Mouse (Mus musculus): ENCODE measurements around the gene D030056L22Rik. TPM values are rescaled to one million over a fixed set of nuclear protein-coding genes. Genes with fewer than 3 reads are reported as not detected.

The D030056L22Rik gene
- polyA plus RNA-seq (2016; fragmentation: Nextera tagmentation; extraction: Ambion mirVana), result 49.6 and 50.8 TPM in 2 replicates

DNA sequence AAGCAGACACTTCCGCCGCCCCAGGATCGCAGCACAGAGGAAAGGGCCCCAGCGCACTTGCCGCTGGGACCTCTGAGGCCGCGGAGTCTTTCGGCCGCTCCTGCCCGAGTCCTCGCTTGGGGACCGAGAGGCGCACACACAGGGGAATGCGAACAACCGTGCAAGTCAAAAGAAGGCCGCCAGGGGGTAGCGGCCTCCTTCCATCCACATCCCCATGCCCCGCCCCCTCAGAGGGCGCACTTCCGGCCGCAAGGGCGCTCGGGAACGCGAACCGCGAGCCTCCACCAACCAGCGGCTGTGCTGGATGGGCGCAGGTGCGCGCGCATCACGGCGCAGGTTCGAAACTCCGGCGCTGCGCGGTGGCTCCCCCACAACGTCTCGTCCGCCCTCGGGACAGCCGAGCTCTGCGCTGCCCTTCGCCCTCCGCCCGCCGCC is at the start of gene D030056L22Rik:
Gene D030056L22Rik (plus strand): TSS at position 328 of the 435 bp plus-strand sequence.
- WGBS, result under 1% methylated on average over 49 of the region's 49 CpGs

DNA sequence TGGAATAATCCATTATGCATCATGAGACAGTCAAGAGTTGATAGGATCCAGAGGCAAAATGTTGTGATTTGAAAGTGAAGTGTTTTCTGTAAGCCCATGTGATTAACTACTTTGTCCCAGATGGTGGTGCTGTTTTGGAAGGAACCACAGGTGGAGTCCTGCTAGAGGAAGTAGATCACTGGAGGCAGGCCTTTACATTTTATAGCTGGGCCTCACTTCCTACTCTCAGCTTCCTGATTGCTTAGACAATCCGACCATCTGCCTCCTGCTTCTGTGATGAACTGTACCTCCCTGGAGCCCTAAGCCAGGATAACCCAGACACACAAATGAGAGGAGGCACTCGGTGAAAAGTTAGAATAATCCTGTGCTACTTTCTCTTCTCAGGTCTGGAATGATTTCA is 49.1 kb upstream of the D030056L22Rik start:
- no peaks in the 10 kb centered on the region for H3K9me3 ChIP-seq (replicated peaks)
- no peak overlapping the region for H3K4me3 ChIP-seq
- no peaks in the 10 kb centered on the region for H3K27me3 ChIP-seq (ENCODE audit: low read depth, poor library complexity, severe bottlenecking)
- no peaks in the 10 kb centered on the region for H3K4me1 ChIP-seq
- WGBS, result 81% methylated on average over 2 of the region's 2 CpGs
- no peaks in the 10 kb centered on the region for H3K36me3 ChIP-seq
- DNase-seq (ENCODE audit: low spot score), result no peak
- H3K27ac ChIP-seq (replicated peaks), result no peak overlapping the region

More for the DNA sequence above, at the start of gene D030056L22Rik:
- peaks cover 11% of the 10 kb centered on the region for H3K36me3 ChIP-seq
- peak; percentile 98 for DNase-seq (ENCODE audit: low spot score)
- H3K27ac ChIP-seq (replicated peaks), result peak within 1 kb of the TSS; percentile 93
- no peaks in the 10 kb centered on the region for H3K9me3 ChIP-seq (replicated peaks)
- H3K4me3 ChIP-seq, result peak within 1 kb of the TSS; percentile 84
- H3K4me1 ChIP-seq, result peaks cover 27% of the 10 kb centered on the region
- no peaks in the 10 kb centered on the region for H3K27me3 ChIP-seq (ENCODE audit: low read depth, poor library complexity, severe bottlenecking)

DNA sequence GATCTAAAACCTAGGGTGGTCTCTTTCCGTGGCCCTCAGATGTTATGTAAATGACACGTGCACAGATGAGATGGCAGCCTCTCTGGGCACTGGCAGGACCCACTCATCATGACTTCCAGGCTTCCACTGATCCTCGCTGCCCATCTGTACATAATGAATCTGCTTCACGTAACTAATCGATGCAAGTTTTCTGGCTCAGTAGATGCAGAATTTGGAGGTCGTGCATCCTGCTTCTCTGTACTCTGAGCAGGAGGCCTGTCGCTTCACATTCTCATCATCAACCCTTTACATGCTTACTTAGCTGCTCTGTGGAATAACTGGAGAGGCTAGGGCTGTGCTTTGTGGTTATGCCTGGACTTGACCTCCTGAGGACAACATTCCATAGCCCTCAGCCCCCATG is 46.0 kb upstream of the D030056L22Rik start:
- no peaks in the 10 kb centered on the region for H3K9me3 ChIP-seq (replicated peaks)
- peaks cover 13% of the 10 kb centered on the region for H3K4me1 ChIP-seq
- no peak overlapping the region for H3K27ac ChIP-seq (replicated peaks)
- H3K36me3 ChIP-seq, result no peaks in the 10 kb centered on the region
- no peak for DNase-seq (ENCODE audit: low spot score)
- H3K27me3 ChIP-seq (ENCODE audit: low read depth, poor library complexity, severe bottlenecking), result no peaks in the 10 kb centered on the region
- H3K4me3 ChIP-seq, result no peak overlapping the region
- WGBS, result 75% methylated on average over 7 of the region's 7 CpGs

DNA sequence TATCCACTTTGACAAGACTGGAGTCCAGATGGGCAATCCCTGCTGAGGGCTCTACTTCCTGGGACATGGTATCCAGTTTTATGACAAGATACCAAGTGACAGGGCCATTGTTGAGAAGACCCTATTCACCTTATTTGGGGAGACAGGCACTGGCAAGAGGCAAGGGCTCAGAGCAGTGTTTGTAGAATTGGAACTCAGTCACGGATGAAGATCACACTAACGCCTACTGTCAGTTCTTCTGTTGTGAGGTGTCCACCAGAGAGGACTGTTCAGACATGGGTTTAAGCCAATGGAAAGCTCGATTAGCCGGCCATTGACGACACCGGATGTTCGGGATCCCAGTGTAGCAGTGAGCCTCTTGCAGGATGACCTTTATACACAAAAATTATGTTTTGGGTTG is 43.4 kb upstream of the D030056L22Rik start:
- Histone ChIP-seq H3K4me3 (no peak overlapping the region), H3K27ac (replicated peaks) (peak overlapping the region; percentile 61; the same call in 1 of the 2 replicates), H3K4me1 (peaks cover 30% of the 10 kb centered on the region)

DNA sequence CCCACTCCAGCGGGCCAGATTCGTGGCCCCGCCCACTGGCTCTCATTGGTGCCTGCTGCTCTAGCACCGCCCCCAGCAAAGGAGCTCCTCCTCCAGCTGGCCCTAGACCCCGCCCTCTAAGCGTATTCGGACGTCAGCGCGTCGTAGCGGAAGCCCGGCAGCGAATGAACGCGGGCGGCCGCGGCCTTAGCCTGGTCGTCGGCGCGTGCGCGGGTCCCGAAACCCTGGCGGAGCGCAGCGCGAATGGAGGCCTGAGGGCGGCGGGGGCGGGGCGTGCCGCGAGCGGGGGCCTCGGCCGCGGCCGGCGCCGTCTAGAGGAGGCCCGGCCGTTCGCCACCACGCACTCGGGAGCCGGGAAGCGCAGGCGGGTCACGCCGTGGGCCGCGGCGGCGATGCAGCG is 42.4 kb upstream of the D030056L22Rik start, which contains the start of gene Carnmt1:
Gene Carnmt1 (plus strand): TSS at position 157 of the 400 bp plus-strand sequence.
- Histone ChIP-seq H3K9me3 (replicated peaks) (no peaks in the 10 kb centered on the region), H3K4me3 (peak within 1 kb of the TSS; percentile 85), H3K36me3 (no peaks in the 10 kb centered on the region), H3K27ac (replicated peaks) (peak within 1 kb of the TSS; percentile 93), H3K27me3 (ENCODE audit: low read depth, poor library complexity, severe bottlenecking) (no peaks in the 10 kb centered on the region), H3K4me1 (peaks cover 30% of the 10 kb centered on the region)
- WGBS, result under 1% methylated on average over 54 of the region's 58 CpGs
- DNase-seq (ENCODE audit: low spot score), result peak; percentile 97

More for the DNA sequence above, 43.4 kb upstream of the D030056L22Rik start:
- Histone ChIP-seq H3K27me3 (ENCODE audit: low read depth, poor library complexity, severe bottlenecking) (no peaks in the 10 kb centered on the region), H3K9me3 (replicated peaks) (no peaks in the 10 kb centered on the region), H3K36me3 (no peaks in the 10 kb centered on the region)
- 68% methylated on average over 7 of the region's 7 CpGs for WGBS
- DNase-seq (ENCODE audit: low spot score), result peak; percentile 26

DNA sequence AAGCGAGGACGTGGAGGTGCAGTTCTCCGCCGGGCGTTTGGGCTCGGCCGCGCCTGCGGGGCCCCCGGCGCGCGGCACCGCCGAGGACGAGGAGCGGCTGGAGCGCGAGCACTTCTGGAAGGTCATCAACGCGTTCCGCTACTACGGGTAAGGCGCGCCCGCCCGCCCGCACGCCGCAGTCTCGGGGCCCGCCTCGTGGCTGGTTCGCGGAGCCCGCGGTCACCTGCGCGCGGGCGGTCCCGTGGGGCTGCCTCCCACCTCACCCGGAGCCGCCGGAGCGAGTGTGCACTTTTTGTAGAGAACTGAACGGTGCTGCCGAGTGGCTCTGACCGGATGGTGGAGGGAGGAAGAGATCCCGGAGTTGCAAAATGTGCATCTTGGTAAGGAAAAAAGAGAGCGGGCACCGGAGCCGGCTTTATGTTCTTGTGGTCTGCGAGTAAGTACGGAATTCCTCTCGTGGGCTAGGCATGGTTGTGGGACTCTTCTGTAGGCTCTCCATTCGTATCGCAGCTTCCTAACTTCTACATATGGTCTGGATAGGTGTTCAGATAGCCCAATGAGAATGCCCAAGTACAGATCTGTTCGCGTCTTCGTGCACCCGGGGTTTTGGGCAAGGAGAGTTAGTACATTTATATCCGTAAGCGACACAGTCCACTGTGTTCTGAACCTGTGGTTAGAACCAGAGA is 41.8 kb upstream of the D030056L22Rik start:
- DNase-seq (ENCODE audit: low spot score), result peak; percentile 59
- H3K4me1 ChIP-seq, result peaks cover 30% of the 10 kb centered on the region
- peak overlapping the region; percentile 93 for H3K27ac ChIP-seq (replicated peaks)
- WGBS, result under 1% methylated on average over 63 of the region's 64 CpGs
- no peaks in the 10 kb centered on the region for H3K9me3 ChIP-seq (replicated peaks)
- H3K27me3 ChIP-seq (ENCODE audit: low read depth, poor library complexity, severe bottlenecking), result no peaks in the 10 kb centered on the region
- peak overlapping the region; percentile 85 for H3K4me3 ChIP-seq
- no peaks in the 10 kb centered on the region for H3K36me3 ChIP-seq

DNA sequence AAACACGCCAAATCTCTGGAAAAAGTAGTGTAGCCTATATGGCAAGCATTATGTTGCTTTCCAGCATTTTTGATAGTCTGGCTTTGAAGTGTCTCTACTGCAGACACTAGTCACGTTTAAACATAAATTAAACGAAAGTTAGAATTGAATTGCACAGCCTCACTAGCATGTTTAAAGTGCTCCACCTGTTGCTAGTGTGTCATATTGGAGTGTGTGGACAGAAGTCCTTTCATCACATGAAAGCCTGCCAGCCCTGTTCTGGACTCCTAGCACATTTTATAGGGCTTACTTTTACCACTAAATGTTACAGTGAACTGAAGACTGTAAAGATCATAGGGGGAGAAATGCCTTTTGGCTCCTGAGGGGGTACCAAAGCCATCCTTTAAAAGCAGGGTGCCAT is 40.5 kb upstream of the D030056L22Rik start:
- no peaks in the 10 kb centered on the region for H3K27me3 ChIP-seq (ENCODE audit: low read depth, poor library complexity, severe bottlenecking)
- H3K4me3 ChIP-seq, result peak overlapping the region; percentile 85
- no peak overlapping the region for H3K27ac ChIP-seq (replicated peaks)
- H3K9me3 ChIP-seq (replicated peaks), result no peaks in the 10 kb centered on the region
- WGBS, result 71% methylated on average over 3 of the region's 3 CpGs
- no peaks in the 10 kb centered on the region for H3K36me3 ChIP-seq
- peaks cover 30% of the 10 kb centered on the region for H3K4me1 ChIP-seq
- DNase-seq (ENCODE audit: low spot score), result no peak

DNA sequence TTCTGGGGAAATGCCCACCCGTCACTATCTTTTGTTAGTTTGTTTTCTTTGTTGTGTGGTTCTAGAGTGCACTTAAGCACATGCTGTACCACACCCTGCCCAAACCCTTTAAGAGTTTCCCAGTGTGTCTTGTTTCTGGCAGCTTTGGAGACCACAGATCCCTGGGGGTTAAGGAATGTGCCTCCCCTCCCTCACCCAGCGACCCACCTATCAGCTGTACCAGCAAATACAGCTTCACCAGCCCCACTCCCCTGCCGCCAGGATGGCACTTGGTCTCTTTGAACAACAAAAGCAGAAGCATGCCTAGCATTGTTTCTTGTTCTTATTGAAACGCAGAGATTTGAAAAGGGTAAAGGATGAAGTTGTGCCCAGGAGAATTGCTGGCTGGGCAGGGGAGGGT is 39.9 kb upstream of the D030056L22Rik start:
- Histone ChIP-seq H3K27me3 (ENCODE audit: low read depth, poor library complexity, severe bottlenecking) (no peaks in the 10 kb centered on the region), H3K9me3 (replicated peaks) (no peaks in the 10 kb centered on the region), H3K36me3 (no peaks in the 10 kb centered on the region), H3K4me1 (peaks cover 30% of the 10 kb centered on the region), H3K4me3 (peak overlapping the region; percentile 85), H3K27ac (replicated peaks) (no peak overlapping the region)
- no peak for DNase-seq (ENCODE audit: low spot score)
- WGBS, result 11% methylated on average over 4 of the region's 4 CpGs

DNA sequence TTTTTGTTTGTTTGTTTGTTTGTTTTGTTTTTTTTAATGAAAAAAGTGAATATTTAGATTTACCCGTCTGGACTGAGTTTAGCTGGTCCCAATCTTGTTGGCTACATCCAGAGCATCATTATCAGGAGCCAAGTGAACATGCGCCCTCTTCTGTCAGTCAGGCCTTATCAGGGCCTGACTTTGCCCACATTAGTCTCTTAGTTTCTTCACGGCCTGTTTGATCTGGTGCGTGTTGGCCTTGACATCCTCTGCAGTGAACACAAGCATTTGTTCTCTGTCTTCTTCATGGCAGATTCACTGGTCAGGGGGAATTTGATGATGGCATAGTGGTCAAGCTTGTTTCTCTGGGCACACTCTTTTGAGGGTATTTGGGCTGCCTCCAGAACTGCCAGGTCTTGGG is 30.9 kb upstream of the D030056L22Rik start:
- H3K9me3 ChIP-seq (replicated peaks), result no peaks in the 10 kb centered on the region
- H3K27ac ChIP-seq (replicated peaks), result no peak overlapping the region
- H3K36me3 ChIP-seq, result peaks cover 30% of the 10 kb centered on the region
- no peaks in the 10 kb centered on the region for H3K4me1 ChIP-seq
- no peak for DNase-seq (ENCODE audit: low spot score)
- H3K27me3 ChIP-seq (ENCODE audit: low read depth, poor library complexity, severe bottlenecking), result no peaks in the 10 kb centered on the region
- WGBS, result 79% methylated on average over 4 of the region's 4 CpGs
- no peak overlapping the region for H3K4me3 ChIP-seq

DNA sequence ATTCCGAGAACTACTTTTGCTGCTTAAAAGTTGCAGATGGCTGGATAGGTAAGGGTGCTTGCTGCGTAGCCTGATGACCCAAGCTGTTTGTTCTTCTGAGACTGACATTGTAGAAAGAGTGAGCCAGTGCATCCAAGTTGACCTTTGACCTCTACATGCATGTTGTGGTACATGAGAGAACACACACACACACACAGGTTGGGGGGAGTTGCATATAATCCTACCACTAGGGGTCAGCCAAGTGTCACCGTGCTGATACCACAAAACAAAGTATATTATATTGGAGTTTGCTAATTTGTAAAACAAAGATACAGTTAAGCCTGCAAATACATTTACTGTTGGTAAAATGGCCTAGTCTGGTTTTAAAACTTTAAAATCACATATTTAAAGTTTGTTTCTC is 25.4 kb upstream of the D030056L22Rik start:
- H3K4me1 ChIP-seq, result no peaks in the 10 kb centered on the region
- H3K9me3 ChIP-seq (replicated peaks), result no peaks in the 10 kb centered on the region
- H3K36me3 ChIP-seq, result peaks cover 7% of the 10 kb centered on the region; the same call in 1 of the 2 replicates
- no peaks in the 10 kb centered on the region for H3K27me3 ChIP-seq (ENCODE audit: low read depth, poor library complexity, severe bottlenecking)
- WGBS, result 74% methylated on average over 3 of the region's 3 CpGs
- H3K27ac ChIP-seq (replicated peaks), result no peak overlapping the region
- H3K4me3 ChIP-seq, result no peak overlapping the region
- DNase-seq (ENCODE audit: low spot score), result no peak

DNA sequence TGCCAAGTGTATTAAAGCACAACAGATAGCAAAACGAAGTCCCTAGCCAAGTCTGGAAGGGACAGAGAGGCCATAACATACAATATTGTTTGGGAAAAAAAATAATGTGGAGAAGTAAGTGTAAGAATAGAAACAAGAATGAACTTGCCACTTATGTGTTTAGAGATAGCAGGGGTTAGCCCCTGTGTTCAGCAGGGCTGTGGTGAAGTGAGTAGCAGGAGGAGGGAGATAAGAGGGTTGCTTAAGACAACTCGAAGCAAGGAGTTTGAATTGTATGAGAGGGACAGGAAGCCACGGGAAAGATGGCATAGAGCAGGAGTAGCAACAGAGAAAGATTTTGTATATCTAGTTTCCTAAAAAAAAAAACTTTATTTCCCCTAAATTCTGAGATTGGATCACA is 20.8 kb upstream of the D030056L22Rik start:
- no peaks in the 10 kb centered on the region for H3K4me1 ChIP-seq
- H3K27ac ChIP-seq (replicated peaks), result no peak overlapping the region
- H3K27me3 ChIP-seq (ENCODE audit: low read depth, poor library complexity, severe bottlenecking), result no peaks in the 10 kb centered on the region
- no peak overlapping the region for H3K4me3 ChIP-seq
- 84% methylated on average over 3 of the region's 3 CpGs for WGBS
- H3K9me3 ChIP-seq (replicated peaks), result no peaks in the 10 kb centered on the region
- H3K36me3 ChIP-seq, result peaks cover 27% of the 10 kb centered on the region
- DNase-seq (ENCODE audit: low spot score), result no peak

DNA sequence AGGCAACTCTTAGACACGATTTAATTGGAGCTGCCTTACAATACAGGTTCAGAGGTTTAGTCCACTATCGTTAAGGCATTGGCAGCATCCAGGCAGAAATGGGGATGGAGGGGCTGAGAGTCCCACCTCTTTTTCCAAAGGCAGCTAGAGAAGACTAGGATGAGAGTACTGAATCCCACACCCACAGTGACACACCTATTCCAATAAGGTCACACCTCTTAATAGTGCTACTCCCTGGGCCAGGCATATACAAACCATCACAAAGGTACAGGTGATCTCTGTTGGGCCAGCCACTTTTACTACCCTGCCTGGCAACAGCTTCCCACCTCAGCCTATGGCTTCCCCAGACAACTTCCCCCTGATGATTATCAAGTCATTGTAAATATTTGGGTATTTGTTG is 20.2 kb upstream of the D030056L22Rik start:
- DNase-seq (ENCODE audit: low spot score), result no peak
- Histone ChIP-seq H3K4me1 (no peaks in the 10 kb centered on the region), H3K27me3 (ENCODE audit: low read depth, poor library complexity, severe bottlenecking) (no peaks in the 10 kb centered on the region), H3K27ac (replicated peaks) (no peak overlapping the region), H3K36me3 (peaks cover 27% of the 10 kb centered on the region), H3K9me3 (replicated peaks) (no peaks in the 10 kb centered on the region), H3K4me3 (no peak overlapping the region)
- WGBS, result 89% methylated on average over 2 of the region's 2 CpGs

DNA sequence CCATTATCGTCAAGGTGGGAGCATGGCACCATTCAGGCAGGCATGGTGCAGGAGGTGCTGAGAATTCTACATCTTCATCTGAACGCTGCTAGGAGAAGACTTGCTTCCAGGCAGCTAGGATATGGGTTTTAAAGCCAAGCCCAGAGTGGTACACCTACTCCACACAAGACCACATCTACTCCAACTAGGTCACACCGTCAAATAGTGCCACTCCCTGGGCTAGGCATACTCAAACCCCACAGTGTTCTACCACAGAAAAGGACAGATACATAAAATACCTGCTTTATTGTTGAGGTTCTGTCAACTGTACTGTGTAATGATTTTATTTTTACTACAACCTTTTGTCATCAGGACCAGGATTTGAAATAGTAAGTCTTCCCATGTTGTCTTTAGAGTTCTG is 17.9 kb upstream of the D030056L22Rik start:
- WGBS, result 94% methylated on average over 3 of the region's 3 CpGs
- DNase-seq (ENCODE audit: low spot score), result no peak
- peaks cover 35% of the 10 kb centered on the region for H3K36me3 ChIP-seq
- no peak overlapping the region for H3K4me3 ChIP-seq
- no peak overlapping the region for H3K27ac ChIP-seq (replicated peaks)
- H3K9me3 ChIP-seq (replicated peaks), result no peaks in the 10 kb centered on the region
- no peaks in the 10 kb centered on the region for H3K27me3 ChIP-seq (ENCODE audit: low read depth, poor library complexity, severe bottlenecking)
- no peaks in the 10 kb centered on the region for H3K4me1 ChIP-seq
